Mouse (Mus musculus) embryonic fibroblast, embryonic 13.5 days (primary cell): ENCODE data around the gene Caskin2.

Experiments
- CTCF ChIP-seq: IDR thresholded peaks from 2 replicates; pipeline ENCODE4 v1.5.1; 2011; ENCODE audit warnings: mild to moderate bottlenecking, control low read depth, low read length, moderate library complexity, borderline replicate concordance; ENCODE audit not compliant: insufficient read depth
- POLR2A ChIP-seq: IDR thresholded peaks from 2 replicates; pipeline ENCODE4 v1.6.1; 2011; ENCODE audit warnings: low read depth, mild to moderate bottlenecking, control low read depth, low read length, moderate library complexity

DNA sequence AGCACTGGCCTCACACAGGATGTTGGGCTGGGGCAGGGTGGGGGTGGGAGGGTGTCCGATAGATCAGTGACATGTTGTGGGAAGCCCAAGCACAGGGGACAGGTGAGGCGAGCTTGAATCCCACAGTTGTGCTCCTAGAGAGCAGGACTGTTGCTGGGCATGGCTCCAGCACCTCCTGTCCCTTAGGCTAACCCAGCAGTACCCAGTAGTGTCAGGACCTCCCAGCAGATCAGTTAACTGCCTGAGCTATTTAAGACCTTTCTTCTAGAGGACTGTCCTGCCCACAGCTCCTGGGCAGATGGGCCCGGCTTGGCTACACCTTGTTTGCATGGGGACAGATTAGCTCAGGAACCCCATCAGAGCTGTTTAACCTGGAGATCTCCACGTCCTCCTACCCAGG, 15.6 kb upstream of the Caskin2 start:
- TF ChIP-seq POLR2A (no peak), CTCF (no peak)
